Mouse (Mus musculus): ENCODE measurements at regions not wholly inside any gene's neighbourhood (a gene's known extent, or its start where the extent isn't known, plus 50 kb on each side); places are given as distances from the start of the nearest gene placed in this dataset.

DNA sequence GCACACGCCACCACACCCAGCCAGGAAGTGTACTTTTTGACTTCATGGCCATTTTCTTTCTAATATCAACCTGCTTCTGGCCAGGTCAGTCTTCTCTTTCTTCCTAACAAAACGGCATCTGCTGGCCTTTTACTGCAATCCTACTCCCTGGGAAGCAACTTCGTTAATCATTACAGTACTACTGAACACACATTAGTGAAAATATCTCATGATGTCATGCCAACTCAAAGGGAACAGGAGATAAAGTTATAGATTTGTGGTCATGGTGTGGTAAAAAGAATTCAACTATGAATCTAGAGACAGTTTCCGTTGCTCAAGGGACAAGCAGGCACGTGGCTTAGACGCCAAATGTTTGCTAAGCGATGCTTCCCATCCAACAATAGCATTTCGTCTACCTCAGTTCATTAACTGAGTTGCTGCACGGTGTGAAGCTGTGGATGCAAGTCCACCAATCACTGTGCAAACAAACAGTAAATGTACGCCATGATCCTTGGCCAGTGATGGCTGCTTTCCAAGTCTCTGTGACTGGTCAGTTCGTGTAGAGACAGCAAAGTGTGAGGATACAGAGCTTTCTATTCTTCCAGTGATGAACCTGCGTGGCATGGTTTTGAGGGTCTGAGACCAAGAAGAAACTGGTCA is 55.7 kb upstream of the Frmd6 start:
- no peak for DNase-seq

GRCm38 (mm10) chr12:70774006-70774405 is 51.3 kb upstream of the Frmd6 start:
- DNase-seq, result no peak

GRCm38 (mm10) chr12:70774816-70775591 is 50.3 kb upstream of the Frmd6 start:
- no peak for DNase-seq
